Mouse (Mus musculus) B cell, adult (primary cell): ENCODE data around the gene 1700012P22Rik. TPM values are rescaled to one million over a fixed set of nuclear protein-coding genes. Genes with fewer than 3 reads are reported as not detected.

Experiments used
- total RNA-seq: library from RNA; stranded (reverse); gene quantifications from 4 replicates; pipeline ENCODE4 v1.2.4, GENCODE M21; 2023; ENCODE audit not compliant: inconsistent age

1700012P22Rik gene
- not detected in 4 replicates for total RNA-seq

DNA sequence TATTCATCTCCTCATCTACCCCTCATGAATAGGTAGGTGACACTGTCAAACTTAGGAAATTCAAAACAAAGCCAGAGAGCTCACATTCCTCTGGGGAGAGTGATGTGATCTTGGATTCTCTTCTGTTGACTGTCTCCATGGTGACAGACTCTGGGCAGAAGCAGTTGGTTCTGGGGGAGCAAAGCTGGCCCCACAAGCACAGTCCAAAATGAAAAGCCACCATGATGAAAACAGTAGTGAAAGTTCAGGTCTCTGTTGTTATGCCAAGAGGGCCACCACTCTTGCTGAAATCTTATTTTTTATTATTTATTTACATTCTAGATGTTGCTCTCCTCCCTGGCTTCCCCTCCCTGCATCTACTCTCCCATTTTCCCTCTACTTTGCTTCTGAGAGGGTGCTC is at the start of gene 1700012P22Rik:
TSS of gene 1700012P22Rik (minus strand) at position 101 of the 400 bp plus-strand sequence.

DNA sequence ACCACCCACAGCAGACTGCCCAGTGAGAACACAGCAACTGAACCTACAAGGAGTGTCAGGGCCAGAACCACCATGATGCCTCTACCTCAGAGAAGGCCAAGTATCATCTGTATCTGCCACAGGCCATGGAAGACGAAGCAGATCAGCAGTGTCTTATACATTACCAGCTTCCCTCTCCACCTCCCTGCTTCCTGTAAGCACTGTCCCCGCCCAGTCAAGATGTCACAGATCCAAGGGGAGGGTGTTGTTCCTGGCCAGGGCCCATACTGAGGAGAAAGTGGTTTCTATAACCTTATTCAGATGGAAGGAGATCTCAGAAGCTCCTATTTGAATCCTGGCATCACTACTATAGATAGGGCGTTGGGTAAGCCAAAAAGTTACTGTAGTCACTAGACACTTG is 25.1 kb upstream of the 1700012P22Rik start, which contains the start of gene Aadacl3:
TSS of gene Aadacl3 (minus strand) at position 101 of the 400 bp plus-strand sequence.

GRCm38 (mm10) chr4:144453217-144453616 is 14.6 kb upstream of the 1700012P22Rik start, which contains the start of gene Gm9944:
Gm9944 (minus strand) TSS chr4:144453317.

GRCm38 (mm10) chr4:144408290-144408689 is 30.3 kb downstream of the 1700012P22Rik start, which contains the start of gene Pramef12:
Pramef12 (minus strand) TSS chr4:144408464.

DNA sequence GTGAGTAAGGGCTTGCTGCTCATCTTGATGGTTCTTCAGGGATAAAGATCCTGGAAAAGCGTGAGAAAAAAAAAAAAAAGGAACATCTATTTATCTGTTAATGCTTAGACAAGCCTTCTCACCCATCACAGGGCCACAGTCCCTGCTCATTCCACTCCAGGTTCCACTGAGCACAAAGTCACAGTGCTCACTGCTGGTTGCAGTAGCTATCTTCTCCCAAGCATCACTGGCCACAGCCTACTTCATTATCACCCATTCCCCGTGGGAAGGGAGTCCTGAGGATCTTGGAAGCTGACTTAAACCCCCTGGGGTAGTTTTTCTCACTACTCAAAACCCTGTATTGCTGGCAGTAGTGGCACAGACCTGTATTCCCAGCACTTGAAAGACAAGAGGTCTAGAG is 60.7 kb downstream of the 1700012P22Rik start, which contains the start of gene Pramef20:
TSS of gene Pramef20 (minus strand) at position 23 of the 400 bp plus-strand sequence.

Other genes starting within 250 kb of the 1700012P22Rik start
- not detected in 4 replicates for gene Oog2, start 248.1 kb downstream of the 1700012P22Rik start, total RNA-seq
- not detected in 4 replicates for gene C87977, start 225.5 kb downstream of the 1700012P22Rik start, total RNA-seq
- gene Pramel5, start 158.3 kb downstream of the 1700012P22Rik start, total RNA-seq: not detected in 4 replicates
- gene Gm13128, start 108.5 kb downstream of the 1700012P22Rik start, total RNA-seq: not detected in 4 replicates
- gene Gm13119, start 80.8 kb downstream of the 1700012P22Rik start, total RNA-seq: not detected in 4 replicates
- gene Pramef20, start 60.8 kb downstream of the 1700012P22Rik start, total RNA-seq: not detected in 4 replicates
- not detected in 4 replicates for gene Pramef12, start 30.3 kb downstream of the 1700012P22Rik start, total RNA-seq
- not detected in 4 replicates for gene Gm9944, start 14.5 kb upstream of the 1700012P22Rik start, total RNA-seq
- gene Aadacl3, start 25.0 kb upstream of the 1700012P22Rik start, total RNA-seq: not detected in 4 replicates
- gene 9430007A20Rik, start 81.0 kb upstream of the 1700012P22Rik start, total RNA-seq: not detected in 4 replicates
- gene Gm13124, start 126.4 kb upstream of the 1700012P22Rik start, total RNA-seq: not detected in 4 replicates
- gene Aadacl4, start 174.9 kb upstream of the 1700012P22Rik start, total RNA-seq: not detected in 4 replicates
- gene Gm436, start 247.6 kb upstream of the 1700012P22Rik start, total RNA-seq: not detected in 4 replicates